Mouse (Mus musculus): ENCODE measurements at regions not wholly inside any gene's neighbourhood (a gene's known extent, or its start where the extent isn't known, plus 50 kb on each side); places are given as distances from the start of the nearest gene placed in this dataset.
A peak's percentile ranks its signal among the peaks of the same experiment; 100 is the strongest.

- H3K27me3 ChIP-seq (ENCODE audit: control insufficient read depth, insufficient read depth, low read length), result no peaks in the 10 kb centered on the region
- no peak for DNase-seq (ENCODE audit: low spot score)
- WGBS, result 91% methylated on average over 3 of the region's 3 CpGs
- no peaks in the 10 kb centered on the region for H3K4me1 ChIP-seq (ENCODE audit: control insufficient read depth, insufficient read depth, low read length)
- H3K9me3 ChIP-seq (replicated peaks; ENCODE audit: control insufficient read depth, low read length), result no peaks in the 10 kb centered on the region
- no peak overlapping the region for H3K9ac ChIP-seq (replicated peaks; ENCODE audit: low read length)
- ATAC-seq (replicated peaks; ENCODE audit: insufficient number of reproducible peaks, low FRiP score, low TSS enrichment, low read depth), result no peak
- H3K36me3 ChIP-seq (replicated peaks; ENCODE audit: control insufficient read depth, insufficient read depth, low read depth, low read length), result no peaks in the 10 kb centered on the region
- H3K27ac ChIP-seq (replicated peaks; ENCODE audit: low read depth, low read length), result no peak overlapping the region
- H3K4me3 ChIP-seq (ENCODE audit: low read depth, low read length), result no peak overlapping the region
- H3K4me2 ChIP-seq (ENCODE audit: low read depth, low read length), result no peak overlapping the region
These were observed 464.9 kb downstream of the Bckdhb start for GRCm38 (mm10) chr9:84389831-84390230.

DNA sequence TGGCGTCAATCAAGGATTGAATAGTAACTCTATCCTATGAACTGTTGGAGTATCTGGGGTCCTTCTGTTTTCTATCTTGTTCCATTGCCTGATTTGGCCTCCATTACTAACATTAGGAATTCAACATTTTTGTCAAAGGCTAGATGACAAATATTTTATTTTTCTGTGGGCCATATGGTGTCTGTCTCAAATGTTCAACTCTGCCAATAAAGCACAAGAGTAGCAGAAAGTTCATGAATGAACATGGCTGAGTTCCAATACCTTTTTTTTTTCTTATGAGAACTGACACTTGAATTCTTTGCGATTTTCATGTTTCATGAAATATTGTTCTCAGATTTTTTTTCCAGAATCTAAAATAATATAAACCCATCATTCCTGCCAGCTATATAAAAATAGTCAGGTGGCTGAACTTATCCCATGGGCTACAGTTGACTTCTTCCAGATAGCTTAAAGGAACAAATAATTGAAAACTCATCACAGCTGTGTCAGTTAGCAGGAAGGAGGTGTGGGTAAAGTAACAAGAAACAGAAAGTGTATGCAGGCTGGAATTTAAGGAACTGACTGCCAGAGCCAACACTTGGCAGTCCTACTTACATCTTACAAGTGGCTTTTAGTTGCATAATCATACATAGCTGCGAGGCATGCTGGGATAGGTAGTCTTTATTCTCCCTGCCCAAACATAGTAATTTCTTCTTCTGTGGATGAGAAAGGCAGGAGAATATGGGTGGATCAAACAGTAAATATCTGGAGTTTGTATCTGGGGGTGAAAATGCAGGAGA lies 469.8 kb downstream of the Bckdhb start:
- ATAC-seq (replicated peaks; ENCODE audit: insufficient number of reproducible peaks, low FRiP score, low TSS enrichment, low read depth), result no peak
- no peaks in the 10 kb centered on the region for H3K9me3 ChIP-seq (replicated peaks; ENCODE audit: control insufficient read depth, low read length)
- no peak overlapping the region for H3K4me2 ChIP-seq (ENCODE audit: low read depth, low read length)
- H3K4me3 ChIP-seq (ENCODE audit: low read depth, low read length), result no peak overlapping the region
- H3K27ac ChIP-seq (replicated peaks; ENCODE audit: low read depth, low read length), result no peak overlapping the region
- no peak for DNase-seq (ENCODE audit: low spot score)
- no peaks in the 10 kb centered on the region for H3K4me1 ChIP-seq (ENCODE audit: control insufficient read depth, insufficient read depth, low read length)
- H3K9ac ChIP-seq (replicated peaks; ENCODE audit: low read length), result no peak overlapping the region
- 87% methylated on average over 3 of the region's 3 CpGs for WGBS
- no peaks in the 10 kb centered on the region for H3K36me3 ChIP-seq (replicated peaks; ENCODE audit: control insufficient read depth, insufficient read depth, low read depth, low read length)
- H3K27me3 ChIP-seq (ENCODE audit: control insufficient read depth, insufficient read depth, low read length), result no peaks in the 10 kb centered on the region

- no peak overlapping the region for H3K4me3 ChIP-seq (ENCODE audit: low read depth, low read length)
- WGBS, result 46% methylated on average over 3 of the region's 3 CpGs
- DNase-seq (ENCODE audit: low spot score) (peak; percentile 50), ATAC-seq (replicated peaks; ENCODE audit: insufficient number of reproducible peaks, low FRiP score, low TSS enrichment, low read depth) (no peak)
- H3K4me1 ChIP-seq (ENCODE audit: control insufficient read depth, insufficient read depth, low read length), result no peaks in the 10 kb centered on the region
- H3K9me3 ChIP-seq (replicated peaks; ENCODE audit: control insufficient read depth, low read length), result no peaks in the 10 kb centered on the region
- no peaks in the 10 kb centered on the region for H3K36me3 ChIP-seq (replicated peaks; ENCODE audit: control insufficient read depth, insufficient read depth, low read depth, low read length)
- H3K27ac ChIP-seq (replicated peaks; ENCODE audit: low read depth, low read length), result no peak overlapping the region
- H3K4me2 ChIP-seq (ENCODE audit: low read depth, low read length), result no peak overlapping the region
- H3K9ac ChIP-seq (replicated peaks; ENCODE audit: low read length), result no peak overlapping the region
- no peaks in the 10 kb centered on the region for H3K27me3 ChIP-seq (ENCODE audit: control insufficient read depth, insufficient read depth, low read length)
These were observed 474.5 kb downstream of the Bckdhb start for GRCm38 (mm10) chr9:84399481-84399880.

DNA sequence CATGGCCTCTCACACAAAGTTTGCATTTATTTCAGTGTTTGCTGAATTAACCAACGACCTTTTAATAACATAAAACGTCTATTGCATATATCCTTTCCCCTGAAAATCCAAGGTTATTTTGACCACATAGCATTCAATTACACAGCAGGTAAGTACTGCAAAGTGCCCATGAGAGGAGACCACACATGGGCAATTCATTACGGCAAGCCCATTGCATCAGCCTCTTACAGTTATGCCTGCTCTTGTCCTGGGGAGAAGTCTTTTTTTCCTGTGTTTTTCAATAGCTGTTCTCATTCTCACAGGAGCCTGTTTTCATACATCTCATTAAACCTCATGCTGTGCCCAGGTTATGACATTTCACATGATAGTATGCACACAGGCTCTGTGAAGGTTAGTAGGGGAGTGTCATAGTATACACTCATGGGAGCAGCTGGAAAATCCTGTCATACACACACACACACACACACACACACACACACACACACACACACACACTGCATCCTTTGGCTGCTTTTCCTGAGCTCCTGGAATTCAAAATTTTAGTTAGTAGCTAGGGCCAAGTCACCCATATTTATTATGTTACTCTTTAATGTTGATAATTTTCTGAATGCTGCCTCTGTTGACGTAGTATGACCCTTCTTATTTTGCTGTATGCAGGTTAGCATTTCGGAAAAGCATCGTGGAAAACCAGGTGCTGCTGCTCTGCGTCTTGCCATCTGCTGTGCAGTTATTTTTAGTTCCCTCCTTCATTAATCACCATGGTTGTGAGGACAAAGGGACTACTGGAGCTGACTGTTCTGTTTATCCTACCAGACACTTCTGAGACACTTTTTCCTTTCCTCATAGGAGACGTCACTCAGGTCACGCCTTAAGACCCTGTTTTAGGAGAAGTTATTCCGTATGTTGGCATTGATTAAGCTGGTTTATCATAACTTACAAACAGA lies 483.6 kb downstream of the Bckdhb start:
- Histone ChIP-seq H3K27me3 (ENCODE audit: control insufficient read depth, insufficient read depth, low read length) (no peaks in the 10 kb centered on the region), H3K27ac (replicated peaks; ENCODE audit: low read depth, low read length) (no peak overlapping the region), H3K4me3 (ENCODE audit: low read depth, low read length) (no peak overlapping the region), H3K9ac (replicated peaks; ENCODE audit: low read length) (no peak overlapping the region), H3K4me1 (ENCODE audit: control insufficient read depth, insufficient read depth, low read length) (no peaks in the 10 kb centered on the region), H3K36me3 (replicated peaks; ENCODE audit: control insufficient read depth, insufficient read depth, low read depth, low read length) (no peaks in the 10 kb centered on the region), H3K4me2 (ENCODE audit: low read depth, low read length) (no peak overlapping the region), H3K9me3 (replicated peaks; ENCODE audit: control insufficient read depth, low read length) (no peaks in the 10 kb centered on the region)
- 72% methylated on average over 10 of the region's 10 CpGs for WGBS
- no peak for ATAC-seq (replicated peaks; ENCODE audit: insufficient number of reproducible peaks, low FRiP score, low TSS enrichment, low read depth)
- no peak for DNase-seq (ENCODE audit: low spot score)
